Mouse (Mus musculus): Measurements from ENCODE around the gene S1pr4. TPM values are rescaled to one million over a fixed set of nuclear protein-coding genes. Genes with fewer than 3 reads are reported as not detected.

Gene S1pr4
- polyA plus RNA-seq, 1 experiment: 4.9 TPM

DNA sequence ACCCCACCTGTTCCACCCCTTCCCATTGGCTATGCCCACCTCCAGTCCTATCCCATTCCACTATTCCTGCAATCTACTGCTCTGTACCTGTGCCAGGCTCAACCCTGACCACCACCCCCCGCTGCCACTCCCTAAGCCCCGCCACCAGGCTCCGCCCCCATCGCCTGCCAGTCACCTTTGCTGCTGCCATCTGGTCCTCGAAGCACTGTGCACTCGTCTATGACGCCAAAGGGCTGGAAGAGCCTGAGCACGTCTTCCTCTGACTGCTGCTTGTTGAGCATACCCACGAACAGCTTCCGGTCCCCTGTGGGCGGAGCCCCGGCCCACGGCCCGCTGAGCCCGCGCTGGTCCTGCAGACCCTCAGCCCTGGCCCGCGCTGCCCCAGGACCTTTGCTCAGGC, 29.5 kb downstream of the S1pr4 start:
- H3K36me3 ChIP-seq (ENCODE audit: control insufficient read depth, insufficient read depth, low read length): no peaks in the 10 kb centered on the region
- DNase-seq: no peak
- H3K4me3 ChIP-seq (ENCODE audit: insufficient read depth, low read depth, low read length): no peak overlapping the region
- TF ChIP-seq CTCF (conservative IDR thresholded peaks at IDR 0.05; ENCODE audit: insufficient read depth, insufficient read length, low read depth, low read length) (no peak), POLR2A (IDR thresholded peaks at IDR 0.05; ENCODE audit: low read depth, low read length) (no peak)
- no peaks in the 10 kb centered on the region for H3K4me1 ChIP-seq (ENCODE audit: control insufficient read depth, insufficient read depth, low read length)
- WGBS: 41% methylated on average over 18 of the region's 18 CpGs
- no peak overlapping the region for H3K27ac ChIP-seq (ENCODE audit: insufficient read depth, low read depth, low read length)
- H3K27me3 ChIP-seq (replicated peaks; ENCODE audit: control insufficient read depth, insufficient read depth, low read length): no peaks in the 10 kb centered on the region

DNA sequence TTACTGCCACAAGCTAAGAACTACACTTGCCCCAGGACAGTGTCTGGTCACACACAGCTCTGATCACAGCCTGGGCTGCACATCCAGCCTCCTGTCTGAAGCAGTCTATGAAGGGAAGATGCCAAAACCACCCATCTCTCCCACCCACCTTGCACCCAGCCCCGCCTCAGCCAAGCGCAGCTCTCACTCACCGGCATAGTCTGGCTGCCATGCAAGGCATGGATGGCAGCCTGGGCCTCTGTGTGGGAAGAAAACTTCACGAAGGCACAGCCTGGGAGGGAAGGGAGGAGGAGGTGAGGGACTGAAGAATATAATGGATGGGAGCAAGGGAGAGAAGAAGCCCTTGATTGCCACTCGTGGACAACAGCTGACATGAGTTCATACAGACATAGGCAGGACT, 30.7 kb downstream of the S1pr4 start:
- H3K27me3 ChIP-seq (replicated peaks; ENCODE audit: control insufficient read depth, insufficient read depth, low read length): no peaks in the 10 kb centered on the region
- WGBS: 73% methylated on average over 5 of the region's 5 CpGs
- no peaks in the 10 kb centered on the region for H3K36me3 ChIP-seq (ENCODE audit: control insufficient read depth, insufficient read depth, low read length)
- no peaks in the 10 kb centered on the region for H3K4me1 ChIP-seq (ENCODE audit: control insufficient read depth, insufficient read depth, low read length)
- no peak for DNase-seq
- no peak overlapping the region for H3K4me3 ChIP-seq (ENCODE audit: insufficient read depth, low read depth, low read length)
- TF ChIP-seq POLR2A (IDR thresholded peaks at IDR 0.05; ENCODE audit: low read depth, low read length) (no peak), CTCF (conservative IDR thresholded peaks at IDR 0.05; ENCODE audit: insufficient read depth, insufficient read length, low read depth, low read length) (no peak)
- no peak overlapping the region for H3K27ac ChIP-seq (ENCODE audit: insufficient read depth, low read depth, low read length)

DNA sequence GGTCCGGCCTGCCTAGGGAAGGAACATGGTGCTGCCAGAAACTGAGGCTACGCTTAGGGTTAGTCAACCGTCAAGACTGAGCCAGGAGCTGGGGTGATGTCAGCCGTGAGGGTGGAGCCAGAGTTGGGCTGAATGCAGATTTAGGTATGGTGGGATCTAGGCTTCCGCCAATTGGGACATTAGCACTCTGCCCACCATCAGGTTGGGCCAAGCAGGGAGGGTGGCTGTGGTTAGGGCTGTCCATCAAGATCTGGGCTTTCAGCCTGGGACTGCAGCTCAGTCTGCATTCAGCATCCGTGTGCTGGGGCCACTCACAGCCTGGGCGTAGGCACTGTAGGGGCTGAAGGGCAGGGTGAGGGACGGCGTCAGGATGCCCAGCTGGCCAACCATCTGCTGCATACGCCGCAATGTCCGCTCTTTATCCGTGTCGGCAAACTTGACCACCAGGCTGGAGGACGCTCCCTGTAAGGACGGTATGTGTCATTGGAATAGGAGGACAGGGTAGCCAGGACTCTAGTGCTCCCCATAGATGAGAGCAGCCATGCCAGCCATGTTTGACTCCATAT, 32.2 kb downstream of the S1pr4 start:
- Histone ChIP-seq H3K4me1 (ENCODE audit: control insufficient read depth, insufficient read depth, low read length) (no peaks in the 10 kb centered on the region), H3K27ac (ENCODE audit: insufficient read depth, low read depth, low read length) (no peak overlapping the region), H3K27me3 (replicated peaks; ENCODE audit: control insufficient read depth, insufficient read depth, low read length) (no peaks in the 10 kb centered on the region), H3K36me3 (ENCODE audit: control insufficient read depth, insufficient read depth, low read length) (no peaks in the 10 kb centered on the region), H3K4me3 (ENCODE audit: insufficient read depth, low read depth, low read length) (no peak overlapping the region)
- TF ChIP-seq POLR2A (IDR thresholded peaks at IDR 0.05; ENCODE audit: low read depth, low read length) (no peak), CTCF (conservative IDR thresholded peaks at IDR 0.05; ENCODE audit: insufficient read depth, insufficient read length, low read depth, low read length) (no peak)
- 83% methylated on average over 16 of the region's 16 CpGs for WGBS
- no peak for DNase-seq

DNA sequence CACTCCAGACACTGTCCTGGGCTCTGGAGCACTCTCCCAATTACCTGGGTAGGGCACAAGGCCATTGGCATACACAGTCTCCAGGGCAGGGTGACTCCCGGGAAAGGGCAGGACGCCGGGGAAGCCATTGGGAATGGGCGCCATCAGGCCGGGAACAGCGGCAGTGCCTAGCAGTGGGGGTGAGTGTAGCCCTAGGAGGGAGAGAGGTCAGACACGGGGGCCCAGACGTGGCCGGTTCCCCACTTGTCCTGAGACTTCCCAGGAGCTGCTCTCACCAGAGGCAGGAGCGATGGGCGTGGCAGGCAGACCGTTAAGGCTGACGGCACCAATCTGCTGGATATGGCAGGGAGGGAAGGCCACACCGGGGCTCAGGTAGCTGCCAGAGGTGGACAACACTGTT, 33.1 kb downstream of the S1pr4 start:
- Histone ChIP-seq H3K4me3 (ENCODE audit: insufficient read depth, low read depth, low read length) (no peak overlapping the region), H3K36me3 (ENCODE audit: control insufficient read depth, insufficient read depth, low read length) (no peaks in the 10 kb centered on the region), H3K27me3 (replicated peaks; ENCODE audit: control insufficient read depth, insufficient read depth, low read length) (no peaks in the 10 kb centered on the region), H3K4me1 (ENCODE audit: control insufficient read depth, insufficient read depth, low read length) (no peaks in the 10 kb centered on the region), H3K27ac (ENCODE audit: insufficient read depth, low read depth, low read length) (no peak overlapping the region)
- DNase-seq: no peak
- WGBS: 54% methylated on average over 14 of the region's 14 CpGs
- no peak for TF ChIP-seq CTCF (conservative IDR thresholded peaks at IDR 0.05; ENCODE audit: insufficient read depth, insufficient read length, low read depth, low read length)
- TF ChIP-seq POLR2A (IDR thresholded peaks at IDR 0.05; ENCODE audit: low read depth, low read length): no peak

DNA sequence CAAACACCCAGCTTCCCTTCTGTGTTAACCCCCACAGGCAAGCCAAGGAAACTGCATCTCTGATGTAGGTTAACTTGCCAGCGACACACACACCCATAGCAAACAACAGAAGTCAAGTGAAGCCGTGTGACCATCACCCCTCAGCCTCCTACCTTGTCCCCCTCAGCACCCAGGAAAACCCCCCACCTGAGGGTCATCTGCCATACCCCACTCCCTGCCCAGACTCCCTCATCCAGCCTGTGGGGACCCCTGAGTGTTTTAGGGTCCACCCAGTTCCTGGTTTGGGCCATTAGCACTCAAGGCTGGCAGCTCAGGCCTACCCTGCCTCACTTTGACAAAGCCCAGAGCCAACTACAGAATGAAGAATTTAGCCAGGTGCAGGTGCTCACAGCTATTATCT, 33.9 kb downstream of the S1pr4 start:
- H3K27me3 ChIP-seq (replicated peaks; ENCODE audit: control insufficient read depth, insufficient read depth, low read length): no peaks in the 10 kb centered on the region
- H3K4me1 ChIP-seq (ENCODE audit: control insufficient read depth, insufficient read depth, low read length): no peaks in the 10 kb centered on the region
- 85% methylated on average over 2 of the region's 2 CpGs for WGBS
- no peak for TF ChIP-seq CTCF (conservative IDR thresholded peaks at IDR 0.05; ENCODE audit: insufficient read depth, insufficient read length, low read depth, low read length)
- no peak for TF ChIP-seq POLR2A (IDR thresholded peaks at IDR 0.05; ENCODE audit: low read depth, low read length)
- H3K27ac ChIP-seq (ENCODE audit: insufficient read depth, low read depth, low read length): no peak overlapping the region
- no peaks in the 10 kb centered on the region for H3K36me3 ChIP-seq (ENCODE audit: control insufficient read depth, insufficient read depth, low read length)
- DNase-seq: no peak
- no peak overlapping the region for H3K4me3 ChIP-seq (ENCODE audit: insufficient read depth, low read depth, low read length)

DNA sequence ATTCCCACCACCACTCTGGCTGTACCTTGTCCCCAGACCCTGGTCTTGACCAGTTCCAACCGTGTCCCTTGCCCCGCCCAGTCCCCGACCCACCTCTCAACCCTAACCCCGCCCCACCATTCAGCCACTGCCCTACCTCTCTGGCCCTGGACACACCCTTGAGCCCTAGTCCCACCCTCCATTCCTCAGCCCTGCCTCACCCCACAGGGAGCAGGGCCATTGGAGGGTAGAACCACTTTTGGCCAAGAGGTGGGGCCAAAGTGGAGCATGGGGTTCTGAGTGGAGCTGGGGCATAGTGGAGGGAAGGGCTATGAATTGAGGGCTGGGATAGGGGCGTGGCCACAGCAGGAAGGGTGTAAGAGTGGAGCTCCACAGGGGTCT, 34.7 kb downstream of the S1pr4 start:
- Histone ChIP-seq H3K27ac (ENCODE audit: insufficient read depth, low read depth, low read length) (no peak overlapping the region), H3K4me3 (ENCODE audit: insufficient read depth, low read depth, low read length) (no peak overlapping the region), H3K4me1 (ENCODE audit: control insufficient read depth, insufficient read depth, low read length) (no peaks in the 10 kb centered on the region), H3K27me3 (replicated peaks; ENCODE audit: control insufficient read depth, insufficient read depth, low read length) (no peaks in the 10 kb centered on the region), H3K36me3 (ENCODE audit: control insufficient read depth, insufficient read depth, low read length) (no peaks in the 10 kb centered on the region)
- TF ChIP-seq POLR2A (IDR thresholded peaks at IDR 0.05; ENCODE audit: low read depth, low read length) (no peak), CTCF (conservative IDR thresholded peaks at IDR 0.05; ENCODE audit: insufficient read depth, insufficient read length, low read depth, low read length) (no peak)
- no peak for DNase-seq
- 8% methylated on average over 5 of the region's 5 CpGs for WGBS

DNA sequence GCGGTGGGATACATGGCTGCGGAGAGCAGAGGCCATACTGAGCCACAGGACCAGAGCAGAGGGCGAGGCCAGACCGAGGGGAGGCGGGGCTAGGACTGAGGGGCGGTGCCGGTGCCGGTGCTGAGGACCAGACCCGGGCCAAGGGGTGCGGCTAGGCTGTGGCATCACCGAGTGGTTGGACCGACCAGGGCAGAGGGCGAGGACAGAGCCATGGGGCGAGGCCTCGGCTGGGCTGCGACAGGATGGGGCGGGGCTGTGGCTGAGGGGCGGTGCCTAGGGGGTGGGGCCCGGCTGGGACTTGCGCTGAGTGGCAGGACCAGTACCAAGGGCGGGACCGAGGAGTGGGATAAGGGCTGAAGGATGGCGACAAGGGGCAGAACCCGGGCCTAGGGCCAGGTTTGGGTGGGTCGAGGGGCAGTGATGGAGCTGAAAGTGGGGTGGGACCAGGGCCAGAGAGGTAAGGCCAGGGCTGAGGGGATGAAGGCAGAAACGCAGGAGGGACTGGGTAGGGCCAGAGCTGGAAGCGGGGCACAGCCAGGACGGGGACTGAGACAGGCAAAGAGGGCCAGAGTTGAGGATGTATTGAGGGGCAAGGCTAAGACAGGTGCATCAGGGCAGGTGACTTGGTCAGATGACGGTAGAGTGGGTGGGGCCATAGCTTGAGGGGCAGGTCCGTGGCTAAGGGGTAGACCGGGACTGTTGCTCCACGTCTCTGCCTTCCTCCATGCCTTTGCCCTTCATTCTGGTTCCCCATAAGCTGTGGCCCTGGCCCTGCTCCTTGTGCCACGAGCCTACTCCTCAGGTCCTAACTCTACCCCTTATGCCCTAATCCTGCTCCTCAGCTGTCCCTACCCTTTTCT, 35.3 kb downstream of the S1pr4 start:
- DNase-seq: peak; percentile 58
- TF ChIP-seq CTCF (conservative IDR thresholded peaks at IDR 0.05; ENCODE audit: insufficient read depth, insufficient read length, low read depth, low read length) (no peak), POLR2A (IDR thresholded peaks at IDR 0.05; ENCODE audit: low read depth, low read length) (no peak)
- Histone ChIP-seq H3K4me3 (ENCODE audit: insufficient read depth, low read depth, low read length) (no peak overlapping the region), H3K36me3 (ENCODE audit: control insufficient read depth, insufficient read depth, low read length) (no peaks in the 10 kb centered on the region), H3K27ac (ENCODE audit: insufficient read depth, low read depth, low read length) (no peak overlapping the region), H3K4me1 (ENCODE audit: control insufficient read depth, insufficient read depth, low read length) (no peaks in the 10 kb centered on the region), H3K27me3 (replicated peaks; ENCODE audit: control insufficient read depth, insufficient read depth, low read length) (no peaks in the 10 kb centered on the region)
- WGBS: 5% methylated on average over 33 of the region's 33 CpGs

All from kidney, adult 2 months (tissue).